Mouse (Mus musculus) kidney, postnatal 36 days (tissue): ENCODE measurements around the gene Folr1.

Source experiments
- DNase-seq, 2 experiments: peaks; one replicate each; pipeline ENCODE4 v3.0.0; 2021 to 2022; ENCODE audit warnings: mixed read lengths in 2 of 2

The Folr1 gene

DNA sequence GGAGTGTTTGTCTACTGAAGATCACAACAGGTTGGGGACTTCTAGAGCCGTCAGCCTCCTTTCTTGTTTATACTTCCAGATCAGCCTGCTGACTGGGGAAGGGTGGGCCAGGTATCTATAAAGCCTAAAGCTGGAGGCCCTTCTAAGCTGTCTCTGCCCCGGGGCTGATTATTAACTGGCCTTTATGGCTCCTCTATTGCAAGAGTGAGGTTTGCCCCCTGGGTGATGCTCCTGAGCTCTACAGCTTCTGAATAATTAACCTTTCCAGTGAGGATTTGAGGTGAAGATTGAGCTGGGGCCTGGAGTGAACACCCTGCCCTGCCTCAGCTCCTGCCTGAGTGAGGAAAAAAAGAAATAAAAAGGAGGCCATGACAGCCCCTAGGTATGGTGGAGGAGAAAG is at the start of gene Folr1:
Folr1 (minus strand) TSS at position 160 of the 400 bp plus-strand sequence.
- DNase-seq = peak; percentile 73 to 87

DNA sequence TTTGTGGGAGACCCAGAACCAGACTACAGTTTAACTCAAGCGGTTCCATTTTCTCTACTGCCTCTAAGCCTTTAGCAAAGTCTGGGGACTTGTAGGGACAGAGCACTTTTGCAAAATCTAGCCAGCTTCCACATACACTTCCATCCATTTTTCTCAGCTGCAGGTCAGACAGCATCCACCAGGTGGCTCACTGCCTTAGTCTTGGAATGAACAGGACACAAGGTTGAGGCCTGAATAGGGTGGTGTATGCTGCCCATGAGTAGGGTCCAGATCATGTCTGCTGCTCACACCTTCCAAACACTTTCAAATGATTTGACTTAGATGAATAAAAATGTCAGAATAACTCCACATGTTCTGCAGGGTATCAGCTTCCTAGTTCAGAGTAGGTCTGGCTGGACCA is 47.5 kb upstream of the Folr1 start:
- peak; percentile 63 to 84 for DNase-seq

DNA sequence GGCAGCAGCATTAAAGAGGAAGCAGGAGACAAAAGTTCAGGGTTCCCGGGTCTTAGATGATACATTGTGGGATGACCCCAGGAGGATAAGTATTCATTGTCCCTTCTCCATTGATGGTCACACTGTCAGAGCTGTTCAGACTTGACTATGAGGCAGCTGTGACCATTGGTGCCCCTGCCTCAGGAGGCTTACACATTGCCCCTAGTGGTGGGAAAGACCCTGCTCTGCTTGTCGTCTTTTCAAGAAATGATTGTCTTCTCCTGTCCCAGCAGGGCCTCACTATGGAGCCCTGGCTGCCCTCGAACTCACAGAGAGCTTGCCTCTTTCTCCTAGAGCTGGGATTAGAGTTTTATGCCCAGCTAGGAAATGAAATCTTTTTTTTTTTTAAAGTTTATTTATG is 41.4 kb upstream of the Folr1 start:
- no peak for DNase-seq

DNA sequence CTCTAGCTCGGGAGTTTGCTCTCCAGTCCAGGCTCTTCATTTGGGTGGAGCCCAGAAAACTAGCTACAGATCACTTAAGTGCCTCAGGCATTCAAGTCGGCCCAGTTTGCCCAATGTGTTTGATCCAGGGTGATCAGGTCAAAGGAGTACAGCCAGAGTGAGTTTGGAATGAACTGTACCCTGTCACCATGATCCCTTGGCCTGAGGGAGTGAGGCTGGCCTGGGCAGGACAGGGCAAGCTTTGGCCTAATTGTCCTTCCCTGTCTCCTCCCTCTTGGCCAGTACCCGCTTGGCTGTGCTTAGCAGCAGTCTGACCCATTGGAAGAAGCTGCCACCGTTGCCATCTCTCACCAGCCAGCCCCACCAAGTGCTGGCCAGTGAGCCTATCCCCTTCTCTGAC is 39.5 kb upstream of the Folr1 start:
- peak; percentile 25 to 40 for DNase-seq

DNA sequence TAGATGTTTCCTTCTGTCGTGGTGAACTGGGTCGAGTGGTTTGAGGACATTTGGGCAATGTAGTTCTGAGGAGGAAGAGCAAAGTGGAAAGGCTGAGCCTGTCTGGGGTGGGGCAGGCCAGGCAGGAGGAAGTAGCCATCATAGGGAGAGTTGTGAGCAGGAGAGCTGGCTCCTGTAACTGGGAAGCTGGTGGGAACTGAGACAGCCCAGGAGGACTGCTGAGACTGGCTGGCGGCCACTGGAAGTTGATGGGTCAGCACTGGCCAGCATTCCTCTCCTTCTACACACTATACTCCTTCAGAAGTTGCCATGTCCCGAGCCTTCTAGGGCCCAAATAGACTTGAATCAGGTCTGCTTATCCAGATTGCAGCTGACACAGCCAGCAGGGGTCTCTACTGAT is 37.8 kb upstream of the Folr1 start:
- peak; percentile 47 to 54 for DNase-seq

DNA sequence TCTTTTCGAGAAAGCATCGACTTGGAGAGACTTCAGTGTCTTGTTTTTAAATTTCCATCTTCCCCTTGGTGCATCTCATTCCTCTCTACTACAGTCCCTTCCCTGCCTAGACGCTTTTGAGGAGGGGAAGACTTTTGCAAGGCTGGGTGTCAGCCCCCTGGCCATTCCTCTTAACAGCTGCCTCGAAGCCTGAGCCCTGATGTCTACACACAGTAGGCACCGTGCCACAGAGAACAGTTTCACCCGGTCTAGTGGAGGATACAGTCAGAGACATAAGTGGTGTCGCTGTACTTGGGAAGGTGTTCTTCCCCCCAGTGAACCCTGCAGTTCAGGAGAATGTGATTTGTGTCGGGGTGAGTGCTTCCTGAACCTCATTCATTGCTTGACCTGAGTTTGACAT is 36.1 kb upstream of the Folr1 start:
- DNase-seq = no peak

DNA sequence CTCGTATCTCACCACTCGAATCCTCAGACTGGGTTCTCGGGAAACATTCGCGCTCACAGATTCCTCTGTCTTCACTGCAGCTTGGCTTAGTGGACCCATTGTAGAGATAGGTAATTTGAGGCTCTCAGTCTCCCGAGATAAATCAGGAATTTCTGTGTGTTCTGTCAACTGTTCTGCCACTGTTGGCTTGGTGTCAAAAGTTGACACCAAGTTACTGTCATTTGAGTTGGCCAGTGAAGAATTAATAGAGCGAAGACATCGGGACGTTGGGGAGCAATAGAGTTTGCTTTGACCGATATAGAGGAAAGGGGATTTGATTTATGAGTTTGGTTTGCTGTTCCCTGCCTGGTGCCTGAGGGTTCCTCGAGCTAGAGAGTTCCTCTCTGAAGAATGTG is 35.7 kb upstream of the Folr1 start, which contains the start of gene Tomt:
Tomt (minus strand) TSS at position 73 of the 395 bp plus-strand sequence.
- no peak for DNase-seq

DNA sequence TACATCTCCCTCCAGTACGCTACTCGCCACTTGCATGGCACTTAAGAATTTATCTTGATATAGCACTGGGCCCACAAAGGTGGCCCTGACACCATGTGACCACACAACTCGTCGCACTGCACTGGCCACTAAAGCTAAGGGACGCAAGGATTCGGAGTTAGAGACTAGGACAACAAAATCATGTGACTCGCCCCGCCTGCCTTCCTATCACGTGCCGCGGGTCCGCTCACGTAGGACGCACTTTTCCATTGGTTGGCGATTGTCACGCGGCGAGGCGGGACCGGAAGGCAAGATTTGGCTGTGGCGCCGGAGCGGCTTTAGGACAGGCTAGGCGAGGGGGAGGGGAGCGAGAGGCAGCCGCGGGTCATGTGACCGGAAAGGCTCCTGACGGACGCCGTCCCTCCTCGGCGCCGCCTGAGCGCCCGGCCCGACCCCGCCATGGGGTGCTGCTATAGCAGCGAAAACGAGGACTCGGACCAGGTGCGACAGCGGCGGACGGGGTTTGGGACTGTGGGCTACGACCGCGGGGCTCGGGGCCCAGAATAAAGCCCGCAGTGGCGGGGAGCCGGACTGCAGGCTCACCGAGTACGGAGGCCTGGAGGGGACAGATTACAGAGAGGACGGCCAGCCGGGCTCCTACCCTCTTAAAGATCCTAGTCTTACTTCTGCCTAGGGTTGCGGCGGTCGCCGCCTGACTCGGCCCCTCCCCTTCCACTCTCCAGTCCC is 35.1 kb upstream of the Folr1 start, which contains the start of gene Lamtor1:
Lamtor1 (plus strand) TSS at position 344 of the 726 bp plus-strand sequence.
- peak; percentile 100 for DNase-seq

DNA sequence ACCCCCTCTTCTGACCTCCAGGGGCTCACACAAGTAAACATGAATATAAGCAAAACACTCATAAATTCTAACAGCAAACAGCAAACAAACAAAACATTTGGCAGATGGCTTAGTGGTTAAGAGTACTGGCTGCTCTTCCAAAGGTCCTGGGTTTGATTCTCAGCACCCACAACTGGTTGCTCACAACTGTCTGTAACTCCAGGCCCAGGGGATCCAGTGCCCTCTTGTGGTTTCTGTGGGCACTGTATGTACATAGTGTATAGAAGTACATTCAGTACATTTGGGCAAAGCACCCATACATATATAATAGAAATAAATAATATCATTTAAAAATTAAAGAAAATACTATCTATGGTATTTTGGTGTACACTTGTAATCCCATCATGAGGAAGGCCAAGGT is 32.3 kb upstream of the Folr1 start:
- no peak for DNase-seq

DNA sequence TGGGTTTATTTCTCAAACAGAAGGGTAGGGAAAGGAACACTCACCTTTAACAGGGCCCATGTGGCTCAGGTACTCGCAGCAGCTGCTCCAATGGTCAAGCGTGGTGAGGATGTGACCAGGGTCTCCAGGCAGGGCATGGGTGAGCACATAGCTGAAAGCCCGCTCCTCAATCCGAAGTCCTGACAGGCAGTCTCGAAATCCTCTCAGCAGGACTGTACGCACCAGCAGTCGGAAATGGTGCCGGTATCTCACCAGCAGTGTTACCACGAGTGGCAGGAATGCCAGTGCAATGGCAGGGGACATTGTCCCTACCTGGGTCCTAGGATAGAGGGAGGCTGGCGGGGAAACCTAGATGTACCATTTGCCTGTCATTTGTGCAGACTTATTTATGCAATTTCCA is 31.4 kb upstream of the Folr1 start:
- no peak for DNase-seq

DNA sequence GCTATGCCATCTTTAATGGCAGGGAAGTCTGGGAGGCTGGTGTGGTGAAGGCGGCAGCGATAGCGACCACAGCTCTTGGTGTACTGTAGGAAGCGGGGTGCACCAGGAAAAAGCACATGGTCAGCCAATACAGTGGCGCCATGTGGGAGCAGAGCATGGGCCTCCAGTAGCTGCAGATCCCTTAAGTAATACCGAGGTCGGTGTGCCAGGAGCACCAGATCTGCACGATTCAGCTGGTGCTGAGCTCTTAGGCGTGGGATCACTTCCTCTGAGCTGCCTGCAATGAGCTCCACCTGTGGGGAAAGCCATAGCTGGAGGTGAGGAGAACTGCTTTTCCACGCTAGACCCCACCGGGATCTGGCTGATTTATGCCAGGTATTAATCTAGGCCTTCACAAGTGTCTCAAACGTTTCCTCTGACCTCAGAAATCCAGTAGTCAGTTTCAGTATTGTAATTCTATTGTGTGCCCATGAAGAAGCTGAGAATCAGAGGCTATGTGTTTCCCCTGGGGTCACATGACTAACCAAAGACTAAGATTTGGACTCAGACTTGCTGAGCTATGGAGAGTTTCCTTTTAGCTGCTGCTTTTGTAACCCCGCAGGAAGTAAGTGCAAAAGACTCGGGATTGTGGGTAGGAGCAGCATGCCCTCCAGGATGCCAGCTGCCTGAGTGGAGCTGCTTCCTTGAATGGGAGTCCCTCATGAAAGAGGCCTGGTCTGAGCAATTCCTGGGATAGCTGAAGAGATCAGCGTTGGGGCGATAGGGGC is 29.9 kb upstream of the Folr1 start:
- peak in 1 of 2 experiments; percentile 18 for DNase-seq

DNA sequence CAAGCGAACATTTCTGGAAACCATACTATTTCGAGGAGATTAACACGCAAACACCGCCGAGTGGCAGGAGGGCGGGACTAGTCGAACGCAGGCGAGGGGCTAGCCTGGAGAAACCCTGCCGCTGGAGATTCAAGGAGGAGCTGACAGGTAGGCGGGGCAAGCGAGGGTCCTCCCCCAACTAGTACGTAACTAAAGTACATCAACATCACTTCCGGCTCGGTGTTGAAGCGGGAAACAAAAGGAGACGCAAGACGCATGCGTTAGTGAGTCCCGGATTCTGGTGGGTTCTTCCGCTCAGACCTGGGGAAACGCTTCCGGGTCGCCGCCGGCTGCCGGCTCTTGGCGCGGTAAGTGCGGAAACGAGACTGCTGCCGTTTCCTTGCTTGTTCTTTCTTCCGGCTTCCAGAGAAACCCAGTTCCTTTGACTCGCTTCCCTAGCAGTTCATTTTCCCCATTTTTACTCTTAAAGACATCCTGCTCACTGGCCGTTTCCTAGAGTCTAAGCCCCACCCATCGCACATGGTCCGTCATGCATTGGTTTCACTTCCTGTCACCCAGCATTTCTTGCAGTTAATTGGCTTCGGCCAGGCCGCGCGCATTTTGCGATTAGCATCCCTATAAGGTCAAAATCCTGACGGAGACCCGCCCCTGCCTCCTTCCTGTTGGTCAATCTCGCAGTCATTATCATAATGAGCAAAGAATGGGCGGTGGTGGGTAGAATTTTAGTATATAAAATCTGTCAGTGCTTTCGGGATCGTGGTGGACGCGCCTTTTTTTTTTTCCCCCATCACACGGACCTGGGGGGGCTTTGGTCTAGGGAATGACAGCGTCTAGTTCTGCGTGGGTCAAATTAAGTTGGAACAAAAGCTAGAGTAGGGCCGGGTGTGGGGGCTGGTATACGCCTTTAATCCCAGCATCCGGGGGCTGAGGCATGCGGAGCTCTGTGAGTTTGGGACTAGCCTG is 25.8 kb upstream of the Folr1 start:
- peak; percentile 97 to 99 for DNase-seq

DNA sequence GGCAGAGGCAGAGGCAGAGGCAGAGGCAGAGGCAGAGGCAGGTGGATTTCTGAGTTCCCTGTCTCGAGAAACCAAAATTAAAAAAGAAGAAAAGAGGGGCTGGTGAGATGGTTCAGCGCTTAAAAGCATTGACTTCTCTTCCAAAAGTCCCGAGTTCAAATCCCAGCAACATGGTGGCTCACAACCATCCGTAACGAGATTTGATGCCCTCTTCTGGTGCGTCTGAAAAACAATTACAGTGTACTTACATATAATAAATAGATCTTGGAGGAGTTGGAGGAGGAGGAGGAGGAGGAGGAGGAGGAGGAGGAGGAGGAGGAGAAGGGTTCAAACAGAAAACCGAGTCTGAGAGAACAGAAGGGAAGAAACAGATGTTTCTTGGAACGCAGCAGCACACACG is 25.1 kb upstream of the Folr1 start:
- no peak for DNase-seq

DNA sequence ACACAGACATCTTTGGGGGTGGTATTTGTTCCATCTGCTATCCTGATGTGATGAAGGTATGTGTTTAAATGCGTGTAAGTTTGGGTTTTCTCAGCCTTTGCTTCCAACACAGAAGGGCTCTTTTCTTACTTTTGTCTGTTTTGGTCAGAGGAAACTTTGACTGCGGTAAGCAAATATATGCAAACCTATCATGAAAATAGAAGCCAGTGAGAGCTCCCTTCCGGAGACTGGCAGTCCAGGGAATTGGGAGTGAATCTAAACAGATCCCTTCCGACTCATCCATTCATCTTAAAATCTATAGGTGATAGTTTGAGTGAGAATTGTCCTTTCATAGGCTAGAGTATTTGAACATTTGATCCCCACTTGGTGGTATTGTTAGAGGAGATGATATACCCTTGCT is 17.9 kb upstream of the Folr1 start:
- DNase-seq = no peak

DNA sequence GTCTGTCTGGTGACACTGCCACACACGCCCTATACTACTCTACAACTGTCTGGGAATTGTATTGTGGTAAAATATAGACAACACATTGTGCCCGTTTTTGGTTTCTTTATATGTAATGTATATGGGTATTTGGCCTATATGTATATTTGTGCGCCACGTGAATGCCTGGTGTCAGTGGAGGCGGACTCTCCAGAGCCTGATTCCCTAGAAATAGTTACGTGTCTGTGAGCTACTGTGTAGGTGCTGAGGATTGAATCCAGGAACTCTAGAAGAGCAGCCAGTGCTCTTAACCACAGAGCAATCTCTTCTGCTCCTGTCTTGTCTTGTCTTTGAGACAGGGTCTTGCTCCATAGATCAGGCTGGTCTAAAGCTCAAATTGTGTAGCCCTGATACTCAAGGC is 15.7 kb upstream of the Folr1 start:
- DNase-seq = no peak

DNA sequence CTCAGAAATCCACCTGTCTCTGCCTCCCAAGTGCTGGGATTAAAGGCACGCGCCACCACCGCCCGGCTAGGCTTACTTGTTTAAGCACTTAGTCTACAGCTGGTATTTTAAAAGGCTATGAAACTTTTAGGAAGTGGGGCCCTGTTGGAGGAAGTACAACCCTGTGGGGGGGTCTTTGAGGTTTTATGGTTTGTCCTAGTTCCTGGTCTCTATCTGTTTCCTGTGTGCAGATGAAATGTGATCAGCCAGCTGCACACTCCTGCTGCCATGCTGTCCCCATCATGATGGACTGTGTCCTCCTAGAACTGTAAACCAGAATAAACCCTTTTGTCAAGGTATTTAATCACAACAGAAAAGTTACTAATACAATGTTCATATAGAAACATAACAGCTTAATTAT is 13.6 kb upstream of the Folr1 start:
- DNase-seq = no peak

DNA sequence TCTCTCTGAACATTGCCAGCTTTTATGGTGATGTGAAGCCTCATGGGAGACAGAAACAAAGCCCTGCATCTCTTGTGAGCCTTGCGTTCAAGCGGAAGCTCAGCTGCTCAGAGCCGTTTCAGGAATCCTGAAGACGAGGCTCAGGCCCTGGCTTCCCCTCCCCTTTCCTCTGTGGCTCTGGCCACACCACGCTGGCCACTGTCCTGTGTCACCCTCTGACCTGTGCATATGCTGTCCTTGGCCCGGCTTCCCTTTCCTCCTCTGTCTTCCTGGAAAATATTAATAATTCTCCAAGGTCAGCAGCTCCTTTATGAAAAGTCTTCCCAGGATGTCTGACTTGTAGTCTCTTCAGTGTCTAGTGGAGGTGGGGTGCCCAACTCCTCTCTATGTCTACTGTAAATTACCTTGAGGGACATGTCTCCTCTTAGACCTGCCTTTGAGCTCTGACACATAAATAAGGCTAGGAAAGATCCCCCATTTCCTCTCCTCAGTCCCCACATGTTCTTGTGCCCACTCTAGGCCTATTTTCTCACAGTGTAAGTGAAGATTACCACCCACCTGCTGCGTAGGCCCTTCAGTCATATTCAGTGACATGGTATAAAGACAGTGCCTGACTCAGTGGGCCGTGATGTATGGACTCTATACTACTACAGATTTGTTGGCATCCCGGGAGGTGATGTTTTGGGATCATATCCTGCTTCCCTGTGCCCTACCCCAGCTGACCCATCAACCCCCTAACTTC is 12.0 kb upstream of the Folr1 start:
- peak; percentile 54 to 60 for DNase-seq

DNA sequence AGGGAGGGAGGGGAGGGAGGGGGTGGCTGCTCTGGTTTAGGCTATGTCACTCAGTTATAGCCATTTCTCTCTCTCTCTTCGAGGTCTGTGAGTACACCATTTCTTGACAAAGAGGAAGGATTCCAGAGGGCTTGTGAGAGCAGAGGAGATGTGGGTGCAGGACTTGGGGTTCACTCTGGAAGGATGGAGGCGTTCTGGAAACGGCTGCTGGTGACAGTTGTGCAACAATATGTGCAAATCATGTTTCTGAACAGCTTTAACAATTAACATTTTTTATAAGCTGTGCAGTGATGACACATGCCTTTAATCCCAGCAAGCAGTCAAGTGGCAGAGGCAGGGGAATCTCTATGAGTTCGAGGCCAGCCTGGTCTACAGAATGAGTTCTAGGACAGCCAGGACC is 10.3 kb upstream of the Folr1 start:
- no peak for DNase-seq

DNA sequence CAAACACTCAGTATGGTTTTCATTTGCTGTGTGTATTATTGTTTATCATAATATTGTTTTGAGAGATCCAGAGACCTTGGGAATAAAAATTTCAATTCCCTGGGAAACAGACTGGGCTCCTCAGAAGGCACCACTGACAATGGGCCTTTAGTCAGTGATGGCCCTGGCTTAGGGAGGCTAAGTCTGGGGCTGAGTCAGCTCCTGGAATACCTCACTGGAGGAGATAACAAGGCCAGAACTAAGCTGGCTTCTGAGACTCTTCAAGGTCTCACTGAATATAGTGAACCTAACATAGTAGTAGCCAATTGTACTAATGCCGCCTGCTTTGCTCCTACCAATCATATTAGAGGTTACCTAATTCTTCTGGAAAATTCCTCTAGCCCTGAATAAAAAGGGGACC is 5.4 kb upstream of the Folr1 start:
- no peak for DNase-seq

DNA sequence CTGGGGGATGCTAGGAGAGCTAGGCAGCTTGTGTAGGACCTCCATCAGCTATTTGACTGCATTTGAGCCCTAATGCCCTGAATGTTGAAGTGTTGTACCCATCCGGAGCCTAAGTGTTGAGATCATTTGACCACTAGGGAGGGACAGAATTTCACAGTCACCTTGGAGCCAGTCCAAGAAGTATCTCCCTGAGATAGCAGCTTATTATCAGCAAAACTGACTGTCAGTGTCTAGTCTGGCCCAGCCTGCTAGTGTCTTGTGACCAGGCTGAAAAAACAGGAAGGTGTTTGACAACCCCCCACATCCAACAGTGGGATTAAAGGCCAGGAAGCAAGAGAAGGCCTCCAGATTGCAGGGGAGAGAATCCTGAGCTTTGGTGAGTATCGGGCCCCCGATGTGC is 708 bp upstream of the Folr1 start:
- peak; percentile 26 to 45 for DNase-seq

DNA sequence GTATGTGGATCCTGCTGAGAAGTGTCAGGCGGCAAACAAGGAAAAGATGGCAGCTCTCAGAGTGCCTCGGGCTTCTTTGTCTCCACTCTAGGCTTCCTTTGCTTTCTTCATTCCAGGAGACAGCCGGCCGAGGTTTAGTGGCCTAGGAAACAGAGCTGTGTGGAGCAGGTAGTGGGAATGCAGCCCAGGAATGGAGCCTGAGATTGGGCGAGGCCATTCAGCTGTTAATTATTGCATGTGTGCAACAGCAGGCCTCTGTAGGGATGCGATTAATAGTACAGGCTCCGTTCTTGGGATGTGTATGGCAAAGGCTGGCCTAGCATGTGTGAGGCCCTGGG is 1.5 kb downstream of the Folr1 start:
- peak; percentile 49 to 60 for DNase-seq
